Mouse (Mus musculus): ENCODE data around the gene Hsd17b7. TPM values are rescaled to one million over a fixed set of nuclear protein-coding genes. Genes with fewer than 3 reads are reported as not detected.

Hsd17b7 gene
- total and polyA plus RNA-seq, 2 experiments from 2014 or later: 23.8 to 29.4 TPM

DNA sequence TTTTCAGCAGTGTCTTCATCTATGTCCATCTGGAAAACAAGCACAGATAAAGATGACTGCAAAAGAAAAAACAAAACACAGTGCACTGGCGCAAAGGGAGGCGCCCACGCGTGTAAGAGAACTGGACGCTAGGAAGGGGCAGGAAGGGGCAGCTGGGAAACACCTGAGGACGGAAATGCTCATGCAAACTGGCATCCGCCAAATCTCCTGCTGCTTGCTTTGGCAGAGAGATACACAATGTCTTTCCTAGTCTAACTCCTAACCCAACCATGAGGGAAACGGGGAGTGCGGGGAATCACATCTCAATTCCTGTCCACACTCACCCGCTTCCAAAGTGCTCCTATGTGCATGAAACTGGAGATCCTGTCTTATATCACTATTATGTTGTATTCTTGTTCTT is 15.9 kb downstream of the Hsd17b7 start:
- TF ChIP-seq CTCF (IDR thresholded peaks at IDR 0.05; ENCODE audit: low read depth): no peak
- no peak overlapping the region for H3K27ac ChIP-seq
- ATAC-seq (no peak), DNase-seq (ENCODE audit: low spot score) (no peak)
- H3K4me2 ChIP-seq (ENCODE audit: low read depth, low read length): no peak overlapping the region
- 86% methylated on average over 10 of the region's 10 CpGs for WGBS
- H3K4me3 ChIP-seq (ENCODE audit: low read length): no peak overlapping the region
- H3K27me3 ChIP-seq (ENCODE audit: insufficient read depth, low read length): no peaks in the 10 kb centered on the region
- H3K9ac ChIP-seq (replicated peaks; ENCODE audit: low read length): no peak overlapping the region
- H3K9me3 ChIP-seq (ENCODE audit: low read length): no peaks in the 10 kb centered on the region
- H3K36me3 ChIP-seq (ENCODE audit: insufficient read depth, low read length): peaks cover 20% of the 10 kb centered on the region; the same call in 1 of the 2 replicates
- H3K4me1 ChIP-seq (ENCODE audit: insufficient read depth, low read length): no peaks in the 10 kb centered on the region

DNA sequence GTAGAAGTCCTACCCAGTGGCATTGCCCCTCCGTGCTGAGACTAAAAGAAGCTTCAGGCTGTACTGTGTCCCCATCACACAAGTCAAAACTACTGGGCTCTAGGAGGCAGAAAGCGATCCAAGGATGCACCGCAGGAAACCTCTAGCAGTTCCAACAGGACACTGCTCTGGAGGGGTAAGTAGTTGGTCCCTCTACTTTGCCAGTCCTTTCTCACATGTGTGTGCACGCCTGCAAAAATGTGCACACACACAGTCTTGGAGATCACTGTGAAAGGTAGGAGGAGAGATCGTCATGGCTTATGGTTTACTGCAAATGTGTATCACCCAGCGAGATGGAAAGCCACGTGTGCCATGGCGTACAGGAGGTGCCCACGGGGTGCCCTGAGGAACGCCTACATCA is 16.4 kb downstream of the Hsd17b7 start:
- Histone ChIP-seq H3K4me3 (ENCODE audit: low read length) (no peak overlapping the region), H3K9ac (replicated peaks; ENCODE audit: low read length) (no peak overlapping the region), H3K4me2 (ENCODE audit: low read depth, low read length) (no peak overlapping the region), H3K27me3 (ENCODE audit: insufficient read depth, low read length) (no peaks in the 10 kb centered on the region), H3K27ac (no peak overlapping the region), H3K4me1 (ENCODE audit: insufficient read depth, low read length) (no peaks in the 10 kb centered on the region), H3K9me3 (ENCODE audit: low read length) (no peaks in the 10 kb centered on the region), H3K36me3 (ENCODE audit: insufficient read depth, low read length) (peaks cover 20% of the 10 kb centered on the region; the same call in 1 of the 2 replicates)
- DNase-seq (ENCODE audit: low spot score): no peak
- 92% methylated on average over 10 of the region's 10 CpGs for WGBS
- no peak for ATAC-seq
- no peak for TF ChIP-seq CTCF (IDR thresholded peaks at IDR 0.05; ENCODE audit: low read depth)

DNA sequence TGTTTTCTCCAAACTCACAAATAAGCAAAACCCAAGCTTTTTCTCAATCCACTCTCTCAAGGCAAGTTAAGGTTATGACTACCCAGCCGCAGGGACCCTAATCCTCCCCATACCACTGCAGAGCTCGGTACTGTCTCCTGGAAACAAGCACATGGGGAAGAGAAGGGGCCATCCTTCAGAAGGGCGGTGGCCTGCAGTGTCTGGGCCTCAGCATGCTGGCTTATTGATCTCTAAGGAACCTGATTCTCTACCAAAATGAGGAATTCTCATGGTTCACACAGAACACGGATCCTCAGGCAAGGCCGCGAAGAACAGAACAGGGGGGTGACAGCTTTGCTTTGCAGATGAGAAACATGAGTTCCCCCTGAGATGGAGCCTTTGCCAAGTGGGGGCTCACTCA is 17.5 kb downstream of the Hsd17b7 start:
- no peaks in the 10 kb centered on the region for H3K9me3 ChIP-seq (ENCODE audit: low read length)
- H3K9ac ChIP-seq (replicated peaks; ENCODE audit: low read length): no peak overlapping the region
- no peak overlapping the region for H3K4me2 ChIP-seq (ENCODE audit: low read depth, low read length)
- 91% methylated on average over 6 of the region's 6 CpGs for WGBS
- peaks cover 20% of the 10 kb centered on the region; the same call in 1 of the 2 replicates for H3K36me3 ChIP-seq (ENCODE audit: insufficient read depth, low read length)
- no peak overlapping the region for H3K27ac ChIP-seq
- H3K4me3 ChIP-seq (ENCODE audit: low read length): no peak overlapping the region
- ATAC-seq (no peak), DNase-seq (ENCODE audit: low spot score) (no peak)
- TF ChIP-seq CTCF (IDR thresholded peaks at IDR 0.05; ENCODE audit: low read depth): no peak
- H3K4me1 ChIP-seq (ENCODE audit: insufficient read depth, low read length): no peaks in the 10 kb centered on the region
- H3K27me3 ChIP-seq (ENCODE audit: insufficient read depth, low read length): no peaks in the 10 kb centered on the region

DNA sequence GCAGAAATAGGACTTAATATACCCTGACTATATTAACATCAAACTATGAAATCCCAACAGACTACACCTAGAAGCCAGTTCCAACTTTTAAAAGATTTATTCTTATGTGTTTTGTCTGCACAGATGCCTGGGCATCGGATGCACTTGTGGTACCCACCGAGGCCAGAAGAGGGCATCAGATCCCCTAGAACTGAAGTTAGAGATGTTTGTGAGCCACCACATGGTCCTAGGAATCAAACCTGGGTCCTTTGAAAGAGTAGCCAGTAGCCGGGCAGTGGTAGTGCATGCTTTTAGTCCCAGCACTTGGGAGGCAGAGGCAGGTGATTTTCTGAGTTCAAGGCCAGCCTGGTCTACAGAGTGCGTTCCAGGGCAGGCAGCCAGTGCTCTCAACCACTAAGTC is 18.4 kb downstream of the Hsd17b7 start:
- H3K9ac ChIP-seq (replicated peaks; ENCODE audit: low read length): no peak overlapping the region
- WGBS: 93% methylated on average over 4 of the region's 4 CpGs
- no peaks in the 10 kb centered on the region for H3K27me3 ChIP-seq (ENCODE audit: insufficient read depth, low read length)
- DNase-seq (ENCODE audit: low spot score): no peak
- no peaks in the 10 kb centered on the region for H3K4me1 ChIP-seq (ENCODE audit: insufficient read depth, low read length)
- TF ChIP-seq CTCF (IDR thresholded peaks at IDR 0.05; ENCODE audit: low read depth): peak; percentile 42
- H3K9me3 ChIP-seq (ENCODE audit: low read length): no peaks in the 10 kb centered on the region
- peaks cover 17% of the 10 kb centered on the region; the same call in 1 of the 2 replicates for H3K36me3 ChIP-seq (ENCODE audit: insufficient read depth, low read length)
- H3K27ac ChIP-seq: no peak overlapping the region
- H3K4me3 ChIP-seq (ENCODE audit: low read length): no peak overlapping the region
- H3K4me2 ChIP-seq (ENCODE audit: low read depth, low read length): no peak overlapping the region
- ATAC-seq: no peak

DNA sequence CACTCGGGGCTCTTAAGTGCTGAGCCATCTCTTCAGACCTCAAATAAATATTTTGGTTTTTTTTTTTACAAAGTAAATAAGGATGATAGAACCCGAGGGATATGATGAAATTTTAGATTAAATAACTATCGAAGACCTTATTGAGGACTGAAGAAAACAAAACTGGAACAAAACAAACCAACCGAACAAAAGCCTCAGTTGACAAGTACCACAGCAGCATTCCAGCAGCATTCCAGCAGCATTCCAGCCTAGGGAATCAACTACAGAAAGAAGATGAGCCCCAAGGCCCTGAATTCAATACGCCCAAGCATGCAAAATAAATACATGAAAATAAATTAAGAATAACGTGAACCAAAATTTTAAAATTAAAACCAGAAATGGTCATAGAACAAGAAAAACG is 19.1 kb downstream of the Hsd17b7 start:
- no peak overlapping the region for H3K27ac ChIP-seq
- H3K9ac ChIP-seq (replicated peaks; ENCODE audit: low read length): no peak overlapping the region
- DNase-seq (ENCODE audit: low spot score) (no peak), ATAC-seq (no peak)
- no peaks in the 10 kb centered on the region for H3K27me3 ChIP-seq (ENCODE audit: insufficient read depth, low read length)
- TF ChIP-seq CTCF (IDR thresholded peaks at IDR 0.05; ENCODE audit: low read depth): no peak
- WGBS: 76% methylated on average over 7 of the region's 7 CpGs
- H3K4me3 ChIP-seq (ENCODE audit: low read length): no peak overlapping the region
- no peak overlapping the region for H3K4me2 ChIP-seq (ENCODE audit: low read depth, low read length)
- peaks cover 15% of the 10 kb centered on the region; the same call in 1 of the 2 replicates for H3K36me3 ChIP-seq (ENCODE audit: insufficient read depth, low read length)
- H3K4me1 ChIP-seq (ENCODE audit: insufficient read depth, low read length): no peaks in the 10 kb centered on the region
- no peaks in the 10 kb centered on the region for H3K9me3 ChIP-seq (ENCODE audit: low read length)

DNA sequence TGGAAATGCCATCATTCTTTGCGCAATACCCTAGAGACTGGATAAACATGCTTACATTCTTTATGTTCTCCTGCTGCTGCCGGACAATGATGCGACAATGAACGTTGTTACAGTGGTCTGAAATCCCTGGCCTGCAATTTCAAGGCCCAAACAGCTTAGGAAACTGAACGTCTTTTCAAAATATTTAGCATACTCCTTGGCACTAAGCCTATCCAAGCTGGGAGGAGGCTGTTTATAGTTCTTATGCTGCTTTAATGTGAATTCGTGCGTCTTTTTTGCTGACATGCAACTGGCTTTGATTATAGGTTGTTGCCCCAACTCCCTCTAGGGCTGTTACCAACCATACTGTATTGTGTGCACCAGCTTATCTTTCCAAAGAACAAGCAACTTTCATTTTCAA is 20.2 kb downstream of the Hsd17b7 start:
- peaks cover 10% of the 10 kb centered on the region; the same call in 1 of the 2 replicates for H3K36me3 ChIP-seq (ENCODE audit: insufficient read depth, low read length)
- no peaks in the 10 kb centered on the region for H3K9me3 ChIP-seq (ENCODE audit: low read length)
- H3K9ac ChIP-seq (replicated peaks; ENCODE audit: low read length): no peak overlapping the region
- no peak overlapping the region for H3K4me3 ChIP-seq (ENCODE audit: low read length)
- WGBS: 79% methylated on average over 7 of the region's 7 CpGs
- H3K4me1 ChIP-seq (ENCODE audit: insufficient read depth, low read length): no peaks in the 10 kb centered on the region
- H3K4me2 ChIP-seq (ENCODE audit: low read depth, low read length): no peak overlapping the region
- no peaks in the 10 kb centered on the region for H3K27me3 ChIP-seq (ENCODE audit: insufficient read depth, low read length)
- DNase-seq (ENCODE audit: low spot score): no peak
- TF ChIP-seq CTCF (IDR thresholded peaks at IDR 0.05; ENCODE audit: low read depth): no peak
- ATAC-seq: no peak
- H3K27ac ChIP-seq: no peak overlapping the region

DNA sequence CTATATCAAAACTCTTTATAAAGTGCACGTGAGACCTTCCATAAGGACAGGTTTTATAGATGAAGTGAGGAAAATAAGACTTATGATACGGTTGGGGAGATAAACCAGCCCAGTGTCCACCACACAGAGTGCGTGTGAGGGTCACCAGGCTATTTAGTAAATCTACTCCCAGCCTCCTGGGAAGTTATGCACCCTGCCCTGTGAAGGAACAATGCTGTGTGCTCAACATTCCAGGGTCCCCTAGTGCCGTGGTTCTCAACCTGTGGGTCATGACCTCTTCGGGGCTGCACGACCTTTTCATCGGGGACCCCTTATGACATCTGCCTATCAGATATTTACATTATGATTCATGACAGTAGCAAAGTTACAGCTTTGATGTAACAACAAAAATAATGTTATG is 20.8 kb downstream of the Hsd17b7 start:
- no peak overlapping the region for H3K9ac ChIP-seq (replicated peaks; ENCODE audit: low read length)
- H3K4me2 ChIP-seq (ENCODE audit: low read depth, low read length): no peak overlapping the region
- H3K9me3 ChIP-seq (ENCODE audit: low read length): no peaks in the 10 kb centered on the region
- DNase-seq (ENCODE audit: low spot score) (no peak), ATAC-seq (no peak)
- H3K36me3 ChIP-seq (ENCODE audit: insufficient read depth, low read length): peaks cover 10% of the 10 kb centered on the region; the same call in 1 of the 2 replicates
- H3K27ac ChIP-seq: no peak overlapping the region
- H3K4me1 ChIP-seq (ENCODE audit: insufficient read depth, low read length): no peaks in the 10 kb centered on the region
- TF ChIP-seq CTCF (IDR thresholded peaks at IDR 0.05; ENCODE audit: low read depth): no peak
- H3K27me3 ChIP-seq (ENCODE audit: insufficient read depth, low read length): no peaks in the 10 kb centered on the region
- no peak overlapping the region for H3K4me3 ChIP-seq (ENCODE audit: low read length)
- 74% methylated on average over 7 of the region's 7 CpGs for WGBS

All from hindbrain, postnatal 0 days (tissue).